Mouse (Mus musculus): Measurements from ENCODE around the gene Tmem270.
A peak's percentile ranks its signal among the peaks of the same experiment; 100 is the strongest.

Gene Tmem270

DNA sequence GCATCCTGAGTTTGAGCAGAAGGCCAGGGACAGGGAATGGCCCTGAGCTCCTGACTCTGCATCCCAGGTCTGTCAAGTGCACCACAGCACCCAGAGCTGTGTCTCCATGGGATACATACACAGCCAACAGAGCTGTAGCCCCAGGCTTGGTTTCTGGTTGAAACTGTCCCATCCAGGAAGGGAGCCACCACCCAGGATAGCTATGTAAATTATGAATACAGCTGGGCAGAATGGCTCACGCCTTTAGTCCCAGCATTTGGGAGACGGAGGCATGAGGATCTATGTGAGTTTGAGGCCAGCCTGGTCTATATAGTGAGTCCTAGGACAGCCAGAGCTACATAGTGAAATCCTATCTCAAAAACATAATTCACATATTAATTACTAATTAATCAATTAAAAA, 23.5 kb upstream of the Tmem270 start:
- DNase-seq (ENCODE audit: low spot score in 2 of 2) = no peak

DNA sequence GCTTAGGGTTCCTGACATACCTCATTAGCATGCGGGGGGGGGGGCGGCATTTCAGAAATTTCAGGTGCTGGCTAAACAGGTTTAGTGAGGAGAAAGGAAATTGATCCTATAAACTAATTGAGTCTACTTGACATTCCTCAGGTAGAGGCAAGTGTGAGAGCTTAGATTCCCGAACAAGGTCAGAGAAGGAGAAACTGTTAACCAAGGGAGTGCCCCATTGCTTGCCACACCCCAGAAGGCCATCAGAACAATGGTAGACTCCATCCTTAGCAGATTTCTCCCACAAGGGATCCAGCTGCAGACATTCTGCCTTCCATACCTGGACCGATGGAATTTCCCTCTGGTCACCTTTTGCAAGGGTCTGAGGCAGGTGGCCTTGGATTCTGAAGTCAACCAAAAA, 20.2 kb upstream of the Tmem270 start:
- DNase-seq (ENCODE audit: low spot score in 2 of 2) = no peak

GRCm38 (mm10) chr5:134923141-134923540, 16.6 kb upstream of the Tmem270 start:
- no peak for DNase-seq (ENCODE audit: low spot score in 2 of 2)

GRCm38 (mm10) chr5:134921106-134921505, 14.6 kb upstream of the Tmem270 start:
- no peak for DNase-seq (ENCODE audit: low spot score in 2 of 2)

DNA sequence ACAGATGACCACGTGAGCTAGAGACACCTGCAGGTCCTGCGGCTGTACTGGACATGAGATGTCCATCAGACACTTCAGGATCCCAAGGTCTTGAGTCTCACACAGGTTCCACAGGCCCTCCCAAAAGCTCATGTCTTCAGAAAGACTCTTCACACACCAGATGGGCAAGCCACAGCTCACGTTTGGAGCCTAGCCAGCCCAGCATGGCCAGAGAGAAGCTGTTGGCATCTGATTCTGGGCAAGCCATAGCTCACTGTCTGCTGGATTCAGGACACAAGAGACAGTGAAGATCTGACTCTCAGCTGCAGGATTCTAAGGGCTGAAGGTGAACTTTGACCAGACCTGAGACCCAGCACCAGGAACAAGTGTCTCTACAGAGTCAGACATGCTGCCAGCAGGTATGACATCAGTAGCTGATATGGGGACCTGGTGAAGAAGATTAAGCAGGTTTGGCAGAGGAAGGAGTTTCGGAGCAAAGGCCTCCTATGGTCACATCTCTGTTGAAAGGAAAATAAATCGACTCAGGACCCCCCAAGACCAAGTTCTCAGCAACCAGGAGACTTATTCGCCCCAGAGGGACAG, 13.7 kb upstream of the Tmem270 start:
- no peak for DNase-seq (ENCODE audit: low spot score in 2 of 2)

GRCm38 (mm10) chr5:134919097-134919496, 12.6 kb upstream of the Tmem270 start:
- DNase-seq (ENCODE audit: low spot score in 2 of 2) = no peak

GRCm38 (mm10) chr5:134918071-134918832, 11.7 kb upstream of the Tmem270 start:
- DNase-seq (ENCODE audit: low spot score in 2 of 2) = peak in 1 of 2 experiments; percentile 22

- DNase-seq (ENCODE audit: low spot score in 2 of 2) = no peak
Observed at GRCm38 (mm10) chr5:134915311-134915710, 8.8 kb upstream of the Tmem270 start, which contains the start of gene Cldn13. TSS of gene Cldn13 (minus strand) at chr5:134915526.

- no peak for DNase-seq (ENCODE audit: low spot score in 2 of 2)
Observed at GRCm38 (mm10) chr5:134914510-134914909, 8.0 kb upstream of the Tmem270 start.

- no peak for DNase-seq (ENCODE audit: low spot score in 2 of 2)
Observed at GRCm38 (mm10) chr5:134913753-134914152, 7.2 kb upstream of the Tmem270 start.

- DNase-seq (ENCODE audit: low spot score in 2 of 2) = no peak
Observed at GRCm38 (mm10) chr5:134913352-134913751, 6.8 kb upstream of the Tmem270 start.

DNA sequence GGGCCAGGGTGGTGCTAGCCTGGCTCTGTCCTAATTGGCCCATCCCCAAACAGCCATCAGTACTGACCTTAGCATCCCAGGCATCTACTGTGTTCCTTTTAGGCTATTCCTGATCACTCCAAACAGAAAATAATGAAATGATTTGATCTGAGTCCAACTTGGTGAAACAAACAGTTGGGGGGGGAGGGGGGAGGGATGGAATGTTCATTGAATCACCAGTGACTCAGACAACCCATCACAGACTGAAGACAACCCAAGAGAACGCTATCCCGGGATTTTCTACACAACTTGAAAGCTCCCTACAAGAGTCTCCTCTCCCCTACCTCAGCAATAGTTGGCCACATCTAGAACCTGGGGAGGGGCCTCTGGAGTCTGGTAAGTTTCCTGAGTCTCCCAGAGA, 5.4 kb upstream of the Tmem270 start:
- DNase-seq (ENCODE audit: low spot score in 2 of 2) = no peak

GRCm38 (mm10) chr5:134907135-134907534, 602 bp upstream of the Tmem270 start:
- peak; percentile 85 to 96 for DNase-seq (ENCODE audit: low spot score in 2 of 2)

GRCm38 (mm10) chr5:134901644-134902027, 4.9 kb downstream of the Tmem270 start:
- no peak for DNase-seq (ENCODE audit: low spot score in 2 of 2)

- DNase-seq (ENCODE audit: low spot score in 2 of 2) = peak in 1 of 2 experiments; percentile 44
Observed at GRCm38 (mm10) chr5:134901012-134901643, 5.4 kb downstream of the Tmem270 start.

DNA sequence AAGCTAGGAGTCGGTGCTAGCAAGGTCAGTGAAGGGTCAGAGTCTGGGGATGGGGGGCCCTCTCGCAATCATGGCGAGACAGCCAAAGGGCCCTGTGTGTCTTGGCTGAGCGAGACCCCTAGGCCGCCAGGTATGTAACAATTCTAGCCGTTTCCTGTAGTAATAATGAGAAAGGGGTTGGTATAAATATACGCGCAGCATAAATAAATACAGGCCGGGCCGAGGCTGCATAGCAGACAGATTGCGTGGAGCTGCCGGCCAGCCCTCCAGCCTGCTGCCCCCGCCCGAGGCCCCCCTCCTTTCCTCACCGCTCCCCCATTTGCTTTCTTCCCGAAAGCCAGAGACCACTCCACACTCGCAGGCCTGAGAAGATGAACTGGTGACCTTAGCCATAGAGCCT, 8.9 kb downstream of the Tmem270 start:
- no peak for DNase-seq (ENCODE audit: low spot score in 2 of 2)

GRCm38 (mm10) chr5:134896965-134897364, 9.6 kb downstream of the Tmem270 start:
- no peak for DNase-seq (ENCODE audit: low spot score in 2 of 2)

DNA sequence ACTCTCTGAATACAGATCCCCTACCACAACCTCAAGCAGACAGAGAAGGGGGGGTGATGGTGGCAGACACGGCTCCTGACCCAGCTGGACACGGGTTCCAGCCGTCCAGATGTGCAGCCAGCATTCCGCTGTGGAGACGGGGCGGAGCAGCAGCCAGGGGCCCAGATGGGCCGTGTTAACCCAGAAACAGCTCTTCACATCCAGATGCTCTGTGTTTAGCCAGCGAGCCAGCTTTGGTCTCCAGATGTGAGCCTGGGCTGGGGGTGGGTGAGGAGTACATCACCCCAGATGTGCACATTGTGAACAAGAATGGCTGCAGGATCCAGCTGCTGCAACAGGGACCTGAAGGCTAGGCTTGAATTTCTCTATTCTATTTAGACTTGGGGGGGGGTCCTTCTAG, 11.2 kb downstream of the Tmem270 start:
- DNase-seq (ENCODE audit: low spot score in 2 of 2) = no peak

- no peak for DNase-seq (ENCODE audit: low spot score in 2 of 2)
Observed at GRCm38 (mm10) chr5:134892717-134893116, 13.8 kb downstream of the Tmem270 start.

GRCm38 (mm10) chr5:134891552-134891951, 15.0 kb downstream of the Tmem270 start:
- DNase-seq (ENCODE audit: low spot score in 2 of 2) = no peak

GRCm38 (mm10) chr5:134890601-134891054, 15.9 kb downstream of the Tmem270 start:
- DNase-seq (ENCODE audit: low spot score in 2 of 2) = no peak

- DNase-seq (ENCODE audit: low spot score in 2 of 2) = no peak
Observed at GRCm38 (mm10) chr5:134888505-134888904, 18.0 kb downstream of the Tmem270 start.
